Mouse (Mus musculus): Measurements from ENCODE around the gene Fcamr.

DNA sequence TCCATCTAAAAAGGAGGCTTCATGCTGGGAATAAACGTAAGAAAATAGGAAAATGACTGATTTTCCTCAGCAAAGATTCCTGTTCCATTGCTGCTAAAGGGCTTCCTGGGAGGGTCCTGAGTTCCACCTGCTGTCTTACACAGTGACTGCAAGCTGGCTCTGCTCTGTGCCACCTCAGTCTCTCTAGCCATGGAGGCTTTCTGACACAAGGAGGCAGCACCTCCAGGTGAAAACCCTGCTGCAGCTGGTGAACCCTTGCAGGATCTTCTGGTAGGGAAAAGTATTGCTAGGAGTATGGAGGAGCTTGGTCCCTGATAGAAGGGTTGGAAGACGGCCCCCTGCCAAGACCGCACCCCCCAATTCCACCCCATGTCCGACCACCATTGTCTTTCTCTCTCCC lies 13.7 kb upstream of the Fcamr start:
- TF ChIP-seq CTCF (IDR thresholded peaks at IDR 0.05; ENCODE audit: borderline replicate concordance, insufficient read depth, low read depth, low read length) (no peak), POLR2A (IDR thresholded peaks at IDR 0.05; ENCODE audit: borderline replicate concordance, insufficient read depth, low read length) (no peak)

Data from cerebellum, adult 2 months (tissue).